Mouse (Mus musculus) v-Abl transformed pro-B cells (cell line): ENCODE data around the gene Sltm.
"Not testable (repeated sequence)": the region's sequence is repeated elsewhere in the genome, so short reads cannot be mapped to it uniquely, and the experiment has no call there.

Experiments
- in situ Hi-C, 2 experiments: fragments of 400-800 bp; cut with MboI; formaldehyde crosslinking; loops; one replicate each; pipeline ENCODE4 v1.15.1; 2025; ENCODE audit not compliant: unreplicated experiment in 2 of 2

The Sltm gene

GRCm38 (mm10) chr9:70542305-70543041 is at the start of gene Sltm:
Gene Sltm (plus strand): TSS chr9:70542754.
- in situ Hi-C loops: no loop called here

GRCm38 (mm10) chr9:70493038-70493437 is 49.5 kb upstream of the Sltm start:
- in situ Hi-C loops: no loop called here

- in situ Hi-C loops: no loop called here
Measured at GRCm38 (mm10) chr9:70496990-70497389, 45.6 kb upstream of the Sltm start.

- in situ Hi-C loops: no loop called here
Measured at GRCm38 (mm10) chr9:70502284-70503014, 40.1 kb upstream of the Sltm start.

GRCm38 (mm10) chr9:70503015-70503603 is 39.4 kb upstream of the Sltm start:
- in situ Hi-C loops: no loop called here

GRCm38 (mm10) chr9:70503626-70504041 is 38.9 kb upstream of the Sltm start, which contains the start of gene Rnf111:
Gene Rnf111 (minus strand): TSS chr9:70503725.
- in situ Hi-C loops: no loop called here

GRCm38 (mm10) chr9:70506186-70506585 is 36.4 kb upstream of the Sltm start:
- in situ Hi-C loops: no loop called here

GRCm38 (mm10) chr9:70506787-70507186 is 35.8 kb upstream of the Sltm start:
- in situ Hi-C loops: no loop called here

GRCm38 (mm10) chr9:70509906-70510525 is 32.5 kb upstream of the Sltm start:
- in situ Hi-C loops: no loop called here

GRCm38 (mm10) chr9:70510998-70511583 is 31.5 kb upstream of the Sltm start:
- in situ Hi-C loops: no loop called here

GRCm38 (mm10) chr9:70511681-70512080 is 30.9 kb upstream of the Sltm start:
- in situ Hi-C loops: no loop called here

GRCm38 (mm10) chr9:70520651-70521050 is 21.9 kb upstream of the Sltm start:
- in situ Hi-C loops: no loop called here

GRCm38 (mm10) chr9:70523813-70524212 is 18.7 kb upstream of the Sltm start:
- in situ Hi-C loops: no loop called here

GRCm38 (mm10) chr9:70524366-70524765 is 18.2 kb upstream of the Sltm start:
- in situ Hi-C loops: no loop called here

- in situ Hi-C loops: no loop called here
Measured at GRCm38 (mm10) chr9:70533328-70533727, 9.2 kb upstream of the Sltm start.

GRCm38 (mm10) chr9:70541584-70541983 is 970 bp upstream of the Sltm start:
- in situ Hi-C loops: no loop called here

GRCm38 (mm10) chr9:70543048-70543880 is 710 bp downstream of the Sltm start:
- in situ Hi-C loops: no loop called here

GRCm38 (mm10) chr9:70543985-70544384 is 1.4 kb downstream of the Sltm start:
- in situ Hi-C loops: no loop called here

- in situ Hi-C loops: no loop called here
Measured at GRCm38 (mm10) chr9:70544831-70545230, 2.3 kb downstream of the Sltm start.

- in situ Hi-C loops: not testable (repeated sequence)
Measured at GRCm38 (mm10) chr9:70546576-70546975, 4.0 kb downstream of the Sltm start.
